Mouse (Mus musculus): ENCODE data around the gene Cyp2d22. TPM values are rescaled to one million over a fixed set of nuclear protein-coding genes. Genes with fewer than 3 reads are reported as not detected.
A peak's percentile ranks its signal among the peaks of the same experiment; 100 is the strongest.

The Cyp2d22 gene
- polyA plus RNA-seq, 1 experiment: 1.1 TPM

GRCm38 (mm10) chr15:82379511-82379870 lies 569 bp downstream of the Cyp2d22 start:
- TF ChIP-seq CTCF (IDR thresholded peaks at IDR 0.05; ENCODE audit: low read depth, low read length) (no peak), POLR2A (IDR thresholded peaks at IDR 0.05; ENCODE audit: insufficient read depth, low read length) (no peak), EP300 (IDR thresholded peaks at IDR 0.05; ENCODE audit: insufficient read depth, low read depth, low read length) (no peak)

GRCm38 (mm10) chr15:82378261-82379180 lies 1.5 kb downstream of the Cyp2d22 start:
- TF ChIP-seq CTCF (IDR thresholded peaks at IDR 0.05; ENCODE audit: low read depth, low read length) (no peak), POLR2A (IDR thresholded peaks at IDR 0.05; ENCODE audit: insufficient read depth, low read length) (no peak), EP300 (IDR thresholded peaks at IDR 0.05; ENCODE audit: insufficient read depth, low read depth, low read length) (no peak)
- Histone ChIP-seq H3K9me3 (replicated peaks; ENCODE audit: control insufficient read depth, insufficient read depth, low read length, poor library complexity, severe bottlenecking) (0 out of 2 replicates have a peak, but pooled peaks cover 6% of the 10 kb centered on the region), H3K36me3 (ENCODE audit: control insufficient read depth, insufficient read depth, low read length, poor library complexity, severe bottlenecking) (no peaks in the 10 kb centered on the region), H3K4me3 (ENCODE audit: low read depth, low read length) (no peak overlapping the region), H3K27ac (ENCODE audit: insufficient read depth, low read length) (no peak overlapping the region), H3K4me1 (ENCODE audit: control insufficient read depth, insufficient read depth, low read length) (no peaks in the 10 kb centered on the region), H3K27me3 (ENCODE audit: control insufficient read depth, insufficient read depth, low read length, poor library complexity, severe bottlenecking) (no peaks in the 10 kb centered on the region), H3K9ac (ENCODE audit: low read depth, poor library complexity, severe bottlenecking) (no peak overlapping the region)

More at GRCm38 (mm10) chr15:82379511-82379870, 569 bp downstream of the Cyp2d22 start:
- H3K27me3 ChIP-seq (ENCODE audit: control insufficient read depth, insufficient read depth, low read length, poor library complexity, severe bottlenecking): no peaks in the 10 kb centered on the region
- no peaks in the 10 kb centered on the region for H3K4me1 ChIP-seq (ENCODE audit: control insufficient read depth, insufficient read depth, low read length)
- H3K4me3 ChIP-seq (ENCODE audit: low read depth, low read length): peak overlapping the region; percentile 54
- H3K36me3 ChIP-seq (ENCODE audit: control insufficient read depth, insufficient read depth, low read length, poor library complexity, severe bottlenecking): no peaks in the 10 kb centered on the region
- no peak overlapping the region for H3K27ac ChIP-seq (ENCODE audit: insufficient read depth, low read length)
- 0 out of 2 replicates have a peak, but pooled peaks cover 6% of the 10 kb centered on the region for H3K9me3 ChIP-seq (replicated peaks; ENCODE audit: control insufficient read depth, insufficient read depth, low read length, poor library complexity, severe bottlenecking)
- peak overlapping the region; percentile 1; the same call in 1 of the 2 replicates for H3K9ac ChIP-seq (ENCODE audit: low read depth, poor library complexity, severe bottlenecking)

- H3K27ac ChIP-seq (ENCODE audit: insufficient read depth, low read length): no peak overlapping the region
- TF ChIP-seq POLR2A (IDR thresholded peaks at IDR 0.05; ENCODE audit: insufficient read depth, low read length): no peak
- no peak for TF ChIP-seq EP300 (IDR thresholded peaks at IDR 0.05; ENCODE audit: insufficient read depth, low read depth, low read length)
- TF ChIP-seq CTCF (IDR thresholded peaks at IDR 0.05; ENCODE audit: low read depth, low read length): no peak
- no peak overlapping the region for H3K9ac ChIP-seq (ENCODE audit: low read depth, poor library complexity, severe bottlenecking)
- H3K36me3 ChIP-seq (ENCODE audit: control insufficient read depth, insufficient read depth, low read length, poor library complexity, severe bottlenecking): no peaks in the 10 kb centered on the region
- H3K4me3 ChIP-seq (ENCODE audit: low read depth, low read length): no peak overlapping the region
- H3K4me1 ChIP-seq (ENCODE audit: control insufficient read depth, insufficient read depth, low read length): no peaks in the 10 kb centered on the region
- no peaks in the 10 kb centered on the region for H3K27me3 ChIP-seq (ENCODE audit: control insufficient read depth, insufficient read depth, low read length, poor library complexity, severe bottlenecking)
- 0 out of 2 replicates have a peak, but pooled peaks cover under 1% of the 10 kb centered on the region for H3K9me3 ChIP-seq (replicated peaks; ENCODE audit: control insufficient read depth, insufficient read depth, low read length, poor library complexity, severe bottlenecking)
Measured at GRCm38 (mm10) chr15:82377701-82378100, 2.4 kb downstream of the Cyp2d22 start.

- H3K36me3 ChIP-seq (ENCODE audit: control insufficient read depth, insufficient read depth, low read length, poor library complexity, severe bottlenecking): no peaks in the 10 kb centered on the region
- no peak overlapping the region for H3K9ac ChIP-seq (ENCODE audit: low read depth, poor library complexity, severe bottlenecking)
- H3K4me3 ChIP-seq (ENCODE audit: low read depth, low read length): no peak overlapping the region
- H3K9me3 ChIP-seq (replicated peaks; ENCODE audit: control insufficient read depth, insufficient read depth, low read length, poor library complexity, severe bottlenecking): no peaks in the 10 kb centered on the region
- H3K4me1 ChIP-seq (ENCODE audit: control insufficient read depth, insufficient read depth, low read length): no peaks in the 10 kb centered on the region
- no peaks in the 10 kb centered on the region for H3K27me3 ChIP-seq (ENCODE audit: control insufficient read depth, insufficient read depth, low read length, poor library complexity, severe bottlenecking)
- TF ChIP-seq CTCF (IDR thresholded peaks at IDR 0.05; ENCODE audit: low read depth, low read length) (no peak), EP300 (IDR thresholded peaks at IDR 0.05; ENCODE audit: insufficient read depth, low read depth, low read length) (no peak), POLR2A (IDR thresholded peaks at IDR 0.05; ENCODE audit: insufficient read depth, low read length) (no peak)
- no peak overlapping the region for H3K27ac ChIP-seq (ENCODE audit: insufficient read depth, low read length)
Measured at GRCm38 (mm10) chr15:82376393-82377138, 3.5 kb downstream of the Cyp2d22 start.

GRCm38 (mm10) chr15:82375855-82376254 lies 4.2 kb downstream of the Cyp2d22 start:
- no peak for TF ChIP-seq CTCF (IDR thresholded peaks at IDR 0.05; ENCODE audit: low read depth, low read length)
- no peak for TF ChIP-seq EP300 (IDR thresholded peaks at IDR 0.05; ENCODE audit: insufficient read depth, low read depth, low read length)
- no peak for TF ChIP-seq POLR2A (IDR thresholded peaks at IDR 0.05; ENCODE audit: insufficient read depth, low read length)
- H3K36me3 ChIP-seq (ENCODE audit: control insufficient read depth, insufficient read depth, low read length, poor library complexity, severe bottlenecking): no peaks in the 10 kb centered on the region
- no peak overlapping the region for H3K4me3 ChIP-seq (ENCODE audit: low read depth, low read length)
- H3K4me1 ChIP-seq (ENCODE audit: control insufficient read depth, insufficient read depth, low read length): no peaks in the 10 kb centered on the region
- no peaks in the 10 kb centered on the region for H3K27me3 ChIP-seq (ENCODE audit: control insufficient read depth, insufficient read depth, low read length, poor library complexity, severe bottlenecking)
- no peak overlapping the region for H3K9ac ChIP-seq (ENCODE audit: low read depth, poor library complexity, severe bottlenecking)
- no peak overlapping the region for H3K27ac ChIP-seq (ENCODE audit: insufficient read depth, low read length)
- no peaks in the 10 kb centered on the region for H3K9me3 ChIP-seq (replicated peaks; ENCODE audit: control insufficient read depth, insufficient read depth, low read length, poor library complexity, severe bottlenecking)
